Mouse (Mus musculus) kidney, postnatal 4 days (tissue): Measurements from ENCODE around the gene Tnfsf9.

Source experiments
- DNase-seq, 2 experiments: peaks; one replicate each; pipeline ENCODE4 v3.0.0; 2021; ENCODE audit warnings: mixed read lengths in 2 of 2

Gene Tnfsf9

DNA sequence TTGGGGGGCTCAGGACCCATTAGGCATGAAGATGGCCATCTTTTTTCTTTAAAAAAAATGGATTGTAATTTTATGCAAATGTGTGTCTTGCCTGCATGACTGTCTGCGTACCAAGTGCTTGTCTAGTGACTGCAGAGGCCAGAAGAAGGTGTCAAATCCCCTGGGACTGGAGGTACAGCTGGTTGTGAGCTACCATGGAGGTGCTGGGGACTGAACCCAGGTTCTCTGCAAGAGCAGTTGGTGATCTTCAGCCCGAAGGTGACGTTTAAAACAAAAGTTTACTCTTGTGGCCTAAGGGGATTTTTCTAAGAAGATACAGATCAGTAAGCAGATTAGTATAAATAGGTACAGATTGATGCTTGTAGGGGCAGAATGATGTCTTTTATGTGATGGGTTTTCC lies 30.5 kb downstream of the Tnfsf9 start:
- DNase-seq: no peak

DNA sequence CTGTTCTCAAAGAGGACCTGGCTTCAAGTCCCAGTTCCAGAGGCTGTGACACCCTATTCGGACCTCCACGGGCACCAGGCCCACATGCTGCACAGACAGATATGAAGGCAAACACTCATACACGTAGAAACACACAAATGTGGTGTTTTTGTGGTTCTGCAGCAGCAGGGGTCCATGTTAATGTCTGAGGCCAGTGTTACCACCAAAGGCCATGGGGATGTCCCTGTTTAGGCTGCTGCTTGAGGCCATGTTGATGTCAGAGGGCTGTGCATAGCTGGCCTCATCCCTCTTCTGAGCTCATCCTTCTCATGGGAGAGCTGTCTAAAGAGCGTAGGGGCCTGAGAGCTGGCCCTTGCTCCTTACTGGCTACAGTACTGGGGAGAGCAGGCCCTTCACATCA lies 33.6 kb downstream of the Tnfsf9 start:
- DNase-seq: no peak

- no peak for DNase-seq
Measured at GRCm38 (mm10) chr17:57139708-57140107, 34.6 kb downstream of the Tnfsf9 start.

GRCm38 (mm10) chr17:57143704-57144103 lies 38.6 kb downstream of the Tnfsf9 start:
- no peak for DNase-seq

DNA sequence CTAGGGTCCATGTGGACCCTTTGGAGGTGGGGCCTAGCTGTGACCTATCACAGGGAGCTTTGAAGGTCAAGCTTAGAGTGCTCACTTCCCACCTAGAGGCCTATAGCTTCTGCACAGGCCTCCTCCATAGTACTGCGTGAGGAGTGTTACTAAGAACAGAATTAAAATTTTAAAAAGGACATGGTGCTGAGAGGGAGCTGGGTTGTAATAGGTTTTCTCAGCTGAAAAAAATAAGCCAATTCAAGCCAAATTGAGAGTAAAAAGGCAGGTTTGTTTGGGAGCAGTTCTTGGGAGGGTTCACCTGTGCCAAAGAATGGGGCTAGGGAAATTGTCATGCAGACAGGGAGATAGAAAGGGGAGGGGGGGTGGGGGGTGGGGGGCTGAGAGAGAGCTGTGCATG lies 40.0 kb downstream of the Tnfsf9 start:
- no peak for DNase-seq

- DNase-seq: no peak
Measured at GRCm38 (mm10) chr17:57148343-57148742, 43.2 kb downstream of the Tnfsf9 start.

DNA sequence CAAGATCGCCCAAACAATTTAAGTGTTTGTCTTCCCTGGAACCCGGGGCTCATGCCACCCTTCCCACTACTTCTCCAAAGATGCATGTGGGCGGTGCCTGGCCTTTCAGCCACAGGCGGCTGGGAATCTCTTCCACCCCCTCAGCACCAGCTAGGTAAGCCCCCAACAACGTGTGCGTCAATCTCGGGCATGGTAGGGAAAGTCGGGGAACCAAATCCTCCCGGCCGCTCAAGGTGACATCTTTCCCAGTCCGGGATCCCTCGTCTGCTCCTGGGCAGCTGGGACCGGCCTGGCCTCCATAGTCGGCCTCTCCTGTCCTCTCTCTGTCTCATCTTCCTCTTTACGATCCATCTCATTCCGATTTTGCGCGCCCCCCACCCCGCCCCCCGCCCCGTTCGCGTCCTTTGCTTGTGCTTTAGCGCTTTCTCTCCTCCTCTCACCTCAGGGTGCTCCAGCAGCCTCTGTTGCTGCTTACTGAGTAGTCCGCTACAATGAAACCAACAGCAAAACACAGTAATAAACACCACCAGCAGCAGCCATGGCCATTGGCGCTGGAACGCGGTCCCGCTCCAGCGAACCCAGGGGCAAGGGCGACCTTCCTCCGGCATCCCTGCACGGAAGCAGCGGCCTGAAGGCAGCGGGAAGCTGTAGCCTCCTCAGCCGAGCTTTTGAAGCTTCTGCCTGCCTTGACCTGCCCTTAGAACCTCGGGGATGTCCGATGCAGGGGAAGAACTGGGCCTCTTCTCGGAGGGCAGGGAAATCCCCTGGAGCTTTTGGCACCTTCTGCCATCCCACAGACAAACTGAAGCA lies 44.1 kb downstream of the Tnfsf9 start, which contains the start of gene Cd70:
Gene Cd70 (minus strand): TSS at position 784 of the 810 bp plus-strand sequence.
- DNase-seq: peak; percentile 42 to 43

DNA sequence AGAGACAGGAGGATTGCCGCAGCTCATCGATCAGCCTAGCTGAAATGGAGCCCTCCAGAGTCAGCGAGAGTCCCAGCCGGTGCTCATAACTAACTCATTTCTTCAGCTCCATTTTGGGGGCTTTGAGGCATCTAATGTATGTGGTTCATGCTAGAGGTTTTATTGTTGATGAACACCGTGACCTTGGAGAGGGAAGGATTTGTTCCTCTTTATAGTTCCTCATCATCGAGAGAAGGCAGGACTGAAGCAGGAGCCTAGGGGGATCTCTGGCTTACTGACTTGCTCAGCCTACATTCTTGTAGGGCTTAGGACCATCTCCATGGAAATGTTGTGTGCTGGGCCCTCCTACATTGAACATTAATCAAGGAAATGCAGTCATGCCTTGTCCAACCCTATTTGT lies 47.9 kb downstream of the Tnfsf9 start:
- no peak for DNase-seq

GRCm38 (mm10) chr17:57153787-57154186 lies 48.7 kb downstream of the Tnfsf9 start:
- DNase-seq: no peak
